Mouse (Mus musculus) frontal cortex, adult (tissue): ENCODE data around the gene Npas3.

Experiments used
- ATAC-seq: cut with Nextera tagmentation; 2 replicates; pipeline ENCODE4 v1.9.2; 2017; ENCODE audit warnings: mild to moderate bottlenecking, moderate library complexity, mixed read lengths; ENCODE audit not compliant: low TSS enrichment

The Npas3 gene

GRCm38 (mm10) chr12:54060732-54061131, 812.3 kb downstream of the Npas3 start:
- peak; percentile 57; the same call in 1 of the 2 replicates for ATAC-seq

GRCm38 (mm10) chr12:54061168-54061567, 812.7 kb downstream of the Npas3 start:
- no peak for ATAC-seq

- no peak for ATAC-seq
Measured at GRCm38 (mm10) chr12:54064986-54065385, 816.5 kb downstream of the Npas3 start.

- ATAC-seq: no peak
Measured at GRCm38 (mm10) chr12:54065607-54066006, 817.1 kb downstream of the Npas3 start.

- ATAC-seq: no peak
Measured at GRCm38 (mm10) chr12:54067419-54067818, 818.9 kb downstream of the Npas3 start.

GRCm38 (mm10) chr12:54067886-54068756, 819.6 kb downstream of the Npas3 start:
- no peak; the same call in 1 of the 2 replicates for ATAC-seq

- no peak for ATAC-seq
Measured at GRCm38 (mm10) chr12:54068757-54069146, 820.3 kb downstream of the Npas3 start.

- peak; percentile 93 for ATAC-seq
Measured at GRCm38 (mm10) chr12:54074012-54074411, 825.5 kb downstream of the Npas3 start.

GRCm38 (mm10) chr12:54080996-54081395, 832.5 kb downstream of the Npas3 start:
- no peak for ATAC-seq

- no peak for ATAC-seq
Measured at GRCm38 (mm10) chr12:54093729-54094128, 845.3 kb downstream of the Npas3 start.

GRCm38 (mm10) chr12:54096492-54096891, 848.0 kb downstream of the Npas3 start:
- no peak for ATAC-seq

GRCm38 (mm10) chr12:54098136-54098535, 849.7 kb downstream of the Npas3 start:
- no peak for ATAC-seq

GRCm38 (mm10) chr12:54098785-54099184, 850.3 kb downstream of the Npas3 start:
- peak; percentile 94 for ATAC-seq

GRCm38 (mm10) chr12:54099458-54099857, 851.0 kb downstream of the Npas3 start:
- no peak for ATAC-seq

- ATAC-seq: no peak
Measured at GRCm38 (mm10) chr12:54101307-54101870, 852.9 kb downstream of the Npas3 start.

- ATAC-seq: no peak
Measured at GRCm38 (mm10) chr12:54102500-54102899, 854.0 kb downstream of the Npas3 start.

GRCm38 (mm10) chr12:54105531-54105930, 857.1 kb downstream of the Npas3 start:
- ATAC-seq: no peak

GRCm38 (mm10) chr12:54105946-54106345, 857.5 kb downstream of the Npas3 start:
- ATAC-seq: no peak

- no peak for ATAC-seq
Measured at GRCm38 (mm10) chr12:54110342-54110741, 861.9 kb downstream of the Npas3 start.

- no peak for ATAC-seq
Measured at GRCm38 (mm10) chr12:54110930-54111329, 862.5 kb downstream of the Npas3 start.

- no peak for ATAC-seq
Measured at GRCm38 (mm10) chr12:54120386-54120785, 871.9 kb downstream of the Npas3 start.

GRCm38 (mm10) chr12:54121286-54121685, 872.8 kb downstream of the Npas3 start:
- ATAC-seq: no peak
